Mouse (Mus musculus) MEL (cell line): Measurements from ENCODE around the gene Rassf8. TPM values are rescaled to one million over a fixed set of nuclear protein-coding genes. Genes with fewer than 3 reads are reported as not detected.

Experiments used
- DNase-seq: peaks from one replicate; pipeline ENCODE4 v3.0.0; 2011; ENCODE audit warnings: low read depth, low spot score
- H3K27ac ChIP-seq: 2 replicates; pipeline ENCODE4 v1.5.1; 2012; ENCODE audit warnings: low read depth, mild to moderate bottlenecking, control low read depth, low read length, moderate library complexity; ENCODE audit not compliant: control insufficient read depth
- H3K27me3 ChIP-seq, 2 experiments: fragments of 150-350 bp in 1 of 2; sonication (generic) in 1 of 2; 2 replicates each; pipeline ENCODE4 v1.6.1; 2012; ENCODE audit warnings: low read length in 2 of 2, mild to moderate bottlenecking in 2 of 2, improper control_type of control experiment in 1 of 2, moderate library complexity in 1 of 2; ENCODE audit not compliant: insufficient read depth in 2 of 2, control insufficient read depth in 1 of 2
- H3K36me3 ChIP-seq, 2 experiments: 2 replicates each; pipeline ENCODE4 v1.6.1; 2012 to 2014; ENCODE audit warnings: low read length in 2 of 2, improper control_type of control experiment in 1 of 2, inconsistent platforms in 1 of 2, mild to moderate bottlenecking in 1 of 2; ENCODE audit not compliant: insufficient read depth in 2 of 2, control insufficient read depth in 1 of 2
- H3K4me1 ChIP-seq, 2 experiments: fragments of 150-350 bp in 1 of 2; sonication (generic) in 1 of 2; 2 replicates each; pipeline ENCODE4 v1.6.1; 2012; ENCODE audit warnings: low read length in 2 of 2, improper control_type of control experiment in 1 of 2, mild to moderate bottlenecking in 1 of 2; ENCODE audit not compliant: insufficient read depth in 2 of 2, control insufficient read depth in 1 of 2
- H3K4me3 ChIP-seq, 2 experiments: fragments of 150-350 bp in 1 of 2; sonication (generic) in 1 of 2; 2 replicates each; pipeline ENCODE4 v1.5.1; 2012; ENCODE audit warnings: low read depth in 2 of 2, low read length in 2 of 2, mild to moderate bottlenecking in 2 of 2, moderate library complexity in 2 of 2, control low read depth in 1 of 2, improper control_type of control experiment in 1 of 2; ENCODE audit not compliant: control insufficient read depth in 1 of 2, insufficient read depth in 1 of 2
- H3K79me2 ChIP-seq: 2 replicates; pipeline ENCODE4 v1.6.1; 2012; ENCODE audit warnings: mild to moderate bottlenecking, low read length, moderate library complexity; ENCODE audit not compliant: control insufficient read depth, poor library complexity, insufficient read depth
- H3K9ac ChIP-seq: 2 replicates; pipeline ENCODE4 v1.6.1; 2012; ENCODE audit warnings: low read depth, mild to moderate bottlenecking, control low read depth, low read length, moderate library complexity; ENCODE audit not compliant: control insufficient read depth, poor library complexity, severe bottlenecking
- H3K9me3 ChIP-seq: fragments of 150-350 bp; sonication (generic); replicated peaks from 2 replicates; pipeline ENCODE4 v1.6.1; 2012; ENCODE audit warnings: mild to moderate bottlenecking, low read length, improper control_type of control experiment, moderate library complexity; ENCODE audit not compliant: insufficient read depth
- BHLHE40 ChIP-seq: IDR thresholded peaks from 2 replicates; pipeline ENCODE4 v1.6.1; 2012; ENCODE audit warnings: low read depth, mild to moderate bottlenecking, inconsistent platforms, low read length, improper control_type of control experiment, borderline replicate concordance
- CHD1 ChIP-seq: IDR thresholded peaks from 2 replicates; pipeline ENCODE4 v1.6.1; 2012; ENCODE audit warnings: low read depth, mild to moderate bottlenecking, inconsistent platforms, low read length, improper control_type of control experiment
- CTCF ChIP-seq, 3 experiments: IDR thresholded peaks in 2 of 3; conservative IDR thresholded peaks in 1 of 3; 2 replicates each; pipeline ENCODE4 v1.5.1; 2011 to 2012; ENCODE audit warnings: low read length in 3 of 3, low read depth in 2 of 3, mild to moderate bottlenecking in 2 of 3, improper control_type of control experiment in 1 of 3, inconsistent platforms in 1 of 3, mixed read lengths in 1 of 3, moderate library complexity in 1 of 3; ENCODE audit not compliant: control insufficient read depth in 1 of 3, insufficient read depth in 1 of 3, poor library complexity in 1 of 3, severe bottlenecking in 1 of 3
- ELF1 ChIP-seq: IDR thresholded peaks from 2 replicates; pipeline ENCODE4 v1.6.1; 2014; ENCODE audit warnings: low read depth, mild to moderate bottlenecking, inconsistent platforms, low read length, improper control_type of control experiment, moderate library complexity
- EP300 ChIP-seq, 2 experiments: IDR thresholded peaks; 2 replicates each; pipeline ENCODE4 v1.6.1; 2011; ENCODE audit warnings: improper control_type of control experiment in 2 of 2, low read length in 2 of 2, low read depth in 1 of 2, mild to moderate bottlenecking in 1 of 2
- ETS1 ChIP-seq: IDR thresholded peaks from 2 replicates; pipeline ENCODE4 v1.6.1; 2012; ENCODE audit warnings: low read depth, mild to moderate bottlenecking, inconsistent platforms, low read length, improper control_type of control experiment, moderate library complexity
- GABPA ChIP-seq: IDR thresholded peaks from 2 replicates; pipeline ENCODE4 v1.6.1; 2012; ENCODE audit warnings: low read depth, mild to moderate bottlenecking, inconsistent platforms, low read length, improper control_type of control experiment, moderate library complexity
- GATA1 ChIP-seq: IDR thresholded peaks from 2 replicates; pipeline ENCODE4 v1.6.1; 2011; ENCODE audit warnings: low read depth, low read length, improper control_type of control experiment
- HCFC1 ChIP-seq: IDR thresholded peaks from 2 replicates; pipeline ENCODE4 v1.6.1; 2012; ENCODE audit warnings: low read depth, mild to moderate bottlenecking, inconsistent platforms, low read length, improper control_type of control experiment, moderate library complexity
- JUND ChIP-seq: IDR thresholded peaks from 2 replicates; pipeline ENCODE4 v1.6.1; 2011; ENCODE audit warnings: low read depth, mild to moderate bottlenecking, improper control_type of control experiment, low read length
- KAT2A ChIP-seq: conservative IDR thresholded peaks from 2 replicates; pipeline ENCODE4 v1.6.1; 2012; ENCODE audit warnings: low read depth, low read length, improper control_type of control experiment, inconsistent platforms
- MAFK ChIP-seq: IDR thresholded peaks from 2 replicates; pipeline ENCODE4 v1.6.1; 2011; ENCODE audit warnings: low read depth, mild to moderate bottlenecking, low read length, improper control_type of control experiment, borderline replicate concordance
- MAX ChIP-seq: IDR thresholded peaks from 2 replicates; pipeline ENCODE4 v1.6.1; 2011; ENCODE audit warnings: low read length, improper control_type of control experiment
- MAZ ChIP-seq: IDR thresholded peaks from 2 replicates; pipeline ENCODE4 v1.6.1; 2012; ENCODE audit warnings: low read depth, mild to moderate bottlenecking, inconsistent platforms, low read length, improper control_type of control experiment
- MXI1 ChIP-seq: IDR thresholded peaks from 2 replicates; pipeline ENCODE4 v1.6.1; 2011; ENCODE audit warnings: mild to moderate bottlenecking, low read depth, low read length, improper control_type of control experiment
- MYC ChIP-seq: IDR thresholded peaks from 2 replicates; pipeline ENCODE4 v1.6.1; 2011; ENCODE audit warnings: low read depth, mild to moderate bottlenecking, low read length, improper control_type of control experiment, moderate library complexity
- NELFE ChIP-seq: IDR thresholded peaks from 2 replicates; pipeline ENCODE4 v1.6.1; 2011; ENCODE audit warnings: low read depth, low read length, improper control_type of control experiment
- POLR2A ChIP-seq, 2 experiments: IDR thresholded peaks; 2 replicates each; pipeline ENCODE4 v1.6.1; 2011 to 2012; ENCODE audit warnings: low read length in 2 of 2, mild to moderate bottlenecking in 2 of 2, control low read depth in 1 of 2, improper control_type of control experiment in 1 of 2, low read depth in 1 of 2, moderate library complexity in 1 of 2; ENCODE audit not compliant: control insufficient read depth in 1 of 2, insufficient read depth in 1 of 2, poor library complexity in 1 of 2
- POLR2AphosphoS2 ChIP-seq: IDR thresholded peaks from 2 replicates; pipeline ENCODE4 v1.6.1; 2011; ENCODE audit warnings: low read length, improper control_type of control experiment
- POLR2AphosphoS5 ChIP-seq: IDR thresholded peaks from 2 replicates; pipeline ENCODE4 v1.6.1; 2012; ENCODE audit warnings: low read depth, borderline replicate concordance, mild to moderate bottlenecking, inconsistent platforms, low read length, moderate library complexity, mixed read lengths
- RAD21 ChIP-seq: IDR thresholded peaks from 2 replicates; pipeline ENCODE4 v1.6.1; 2011; ENCODE audit warnings: mild to moderate bottlenecking, low read depth, low read length, improper control_type of control experiment
- RCOR1 ChIP-seq: IDR thresholded peaks from 2 replicates; pipeline ENCODE4 v1.6.1; 2012; ENCODE audit warnings: low read depth, mild to moderate bottlenecking, inconsistent platforms, low read length, improper control_type of control experiment
- SIN3A ChIP-seq: IDR thresholded peaks from 2 replicates; pipeline ENCODE4 v1.6.1; 2012; ENCODE audit warnings: low read length, improper control_type of control experiment, inconsistent platforms
- SMC3 ChIP-seq: IDR thresholded peaks from 2 replicates; pipeline ENCODE4 v1.6.1; 2011; ENCODE audit warnings: low read depth, low read length, improper control_type of control experiment
- TBP ChIP-seq: IDR thresholded peaks from 2 replicates; pipeline ENCODE4 v1.8.0; 2011; ENCODE audit warnings: low read depth, low read length, improper control_type of control experiment
- TCF12 ChIP-seq: IDR thresholded peaks from 2 replicates; pipeline ENCODE4 v1.6.1; 2014; ENCODE audit warnings: low read depth, mild to moderate bottlenecking, inconsistent platforms, low read length, improper control_type of control experiment, moderate library complexity
- UBTF ChIP-seq: IDR thresholded peaks from 2 replicates; pipeline ENCODE4 v1.6.1; 2012; ENCODE audit warnings: low read depth, mild to moderate bottlenecking, inconsistent platforms, low read length, improper control_type of control experiment, moderate library complexity, borderline replicate concordance; ENCODE audit not compliant: insufficient read depth
- USF2 ChIP-seq, 2 experiments: IDR thresholded peaks; 2 replicates each; pipeline ENCODE4 v1.6.1; 2011 to 2012; ENCODE audit warnings: improper control_type of control experiment in 2 of 2, low read length in 2 of 2, borderline replicate concordance in 1 of 2, inconsistent platforms in 1 of 2, low read depth in 1 of 2, mild to moderate bottlenecking in 1 of 2; ENCODE audit not compliant: insufficient read depth in 1 of 2
- ZC3H11A ChIP-seq: IDR thresholded peaks from 2 replicates; pipeline ENCODE4 v1.6.1; 2012; ENCODE audit warnings: low read depth, mild to moderate bottlenecking, inconsistent platforms, low read length, improper control_type of control experiment
- ZKSCAN1 ChIP-seq: IDR thresholded peaks from 2 replicates; pipeline ENCODE4 v1.6.1; 2012; ENCODE audit warnings: low read depth, mild to moderate bottlenecking, inconsistent platforms, low read length, improper control_type of control experiment, moderate library complexity
- ZMIZ1 ChIP-seq: IDR thresholded peaks from 2 replicates; pipeline ENCODE4 v1.6.1; 2012; ENCODE audit warnings: low read depth, mild to moderate bottlenecking, inconsistent platforms, low read length, improper control_type of control experiment, moderate library complexity
- ZNF384 ChIP-seq: IDR thresholded peaks from 2 replicates; pipeline ENCODE4 v1.6.1; 2012; ENCODE audit warnings: low read depth, mild to moderate bottlenecking, inconsistent platforms, low read length, improper control_type of control experiment
- polyA plus RNA-seq, 2 experiments: library from polyadenylated mRNA; stranded (reverse) in 1 of 2; unstranded in 1 of 2; fragments of >175 nt in 1 of 2; fragments of >200 nt in 1 of 2; gene quantifications; 2 replicates each; pipeline versions ENCODE4 v1.2.1 to v1.2.4; 2012; ENCODE audit warnings: low replicate concordance in 2 of 2, low read depth in 1 of 2; ENCODE audit not compliant: insufficient read length in 2 of 2, insufficient read depth in 1 of 2, missing spikeins in 1 of 2
- total RNA-seq: library from RNA; depleted of rRNA; stranded (reverse); fragments of 300-350 nt; gene quantifications from 2 replicates; pipeline ENCODE4 v1.2.3, GENCODE M21; 2012

Rassf8 gene
- total and polyA plus RNA-seq, 3 experiments: not detected

DNA sequence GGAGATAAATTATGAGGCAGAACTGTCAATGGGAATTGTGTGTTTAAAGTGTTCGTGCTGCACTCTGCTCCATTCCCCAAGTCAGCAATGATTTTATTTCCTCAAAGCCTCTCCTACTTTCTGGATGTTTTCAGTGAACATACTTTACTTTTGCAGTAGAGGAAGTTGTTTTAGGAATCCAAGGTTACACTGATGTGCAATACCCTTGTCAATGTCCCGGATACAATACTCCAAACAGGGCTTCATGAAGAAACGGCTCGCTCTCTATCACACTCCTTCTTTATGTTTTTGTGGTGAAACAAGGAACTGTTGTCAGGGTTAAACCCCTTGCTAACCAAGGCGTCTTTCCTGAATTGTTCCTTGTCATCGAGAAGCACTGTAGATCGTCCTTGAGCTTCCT lies 45.8 kb downstream of the Rassf8 start:
- no peaks in the 10 kb centered on the region for H3K4me1 ChIP-seq
- H3K4me3 ChIP-seq: no peak overlapping the region
- no peaks in the 10 kb centered on the region; a peak in 1 of 4 replicates for H3K27me3 ChIP-seq
- H3K79me2 ChIP-seq: no peaks in the 10 kb centered on the region
- H3K27ac ChIP-seq: no peak overlapping the region
- no peak for DNase-seq
- no peaks in the 10 kb centered on the region for H3K9me3 ChIP-seq
- no peak for TF ChIP-seq GABPA
- no peak for TF ChIP-seq POLR2A (IDR thresholded peaks at IDR 0.05; ENCODE audit: control insufficient read depth in 1 of 2, insufficient read depth in 1 of 2, low read depth in 1 of 2, low read length in 2 of 2, poor library complexity in 1 of 2)
- no peak for TF ChIP-seq GATA1
- no peak for TF ChIP-seq MAX
- no peak for TF ChIP-seq EP300 (IDR thresholded peaks at IDR 0.05; ENCODE audit: low read depth in 1 of 2, low read length in 2 of 2)
- TF ChIP-seq, all 39 proteins: peak for 0
- no peaks in the 10 kb centered on the region for H3K36me3 ChIP-seq
- no peak overlapping the region for H3K9ac ChIP-seq

DNA sequence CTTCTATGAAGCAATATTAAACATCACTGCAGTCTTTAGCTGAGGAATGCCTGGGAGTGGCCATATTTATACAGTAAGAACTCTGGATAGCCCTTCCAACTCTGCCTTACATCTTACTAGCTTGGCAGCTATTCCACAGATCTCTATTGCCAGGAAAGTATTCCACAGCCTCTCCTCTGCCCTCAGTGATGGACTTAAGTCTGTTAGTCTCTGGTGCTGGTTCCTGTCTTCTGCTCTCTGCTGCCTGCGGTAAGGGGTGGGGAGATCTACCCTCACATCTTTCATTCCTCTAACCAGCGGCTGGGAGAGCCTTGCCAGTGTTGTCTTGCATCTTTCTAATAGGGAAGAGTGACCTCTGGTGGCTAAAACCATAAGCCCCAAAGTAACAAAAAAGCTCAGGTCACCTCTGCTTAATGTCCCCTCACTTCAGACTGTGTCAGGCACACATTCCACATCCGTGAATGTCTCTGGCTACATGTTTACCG lies 46.6 kb downstream of the Rassf8 start:
- DNase-seq: peak; percentile 34
- no peaks in the 10 kb centered on the region for H3K79me2 ChIP-seq
- H3K4me3 ChIP-seq: no peak overlapping the region
- no peaks in the 10 kb centered on the region; a peak in 1 of 4 replicates for H3K27me3 ChIP-seq
- H3K36me3 ChIP-seq: no peaks in the 10 kb centered on the region
- H3K9ac ChIP-seq: no peak overlapping the region
- H3K27ac ChIP-seq: no peak overlapping the region
- H3K9me3 ChIP-seq: no peaks in the 10 kb centered on the region
- H3K4me1 ChIP-seq: no peaks in the 10 kb centered on the region
- TF ChIP-seq JUND (no peak), TBP (no peak), RCOR1 (no peak), USF2 (IDR thresholded peaks at IDR 0.05; ENCODE audit: borderline replicate concordance in 1 of 2, insufficient read depth in 1 of 2, low read depth in 1 of 2, low read length in 2 of 2) (no peak), MAFK (no peak), GATA1 (no peak), ZKSCAN1 (no peak), MXI1 (no peak), CHD1 (no peak), ELF1 (no peak), MAZ (no peak), KAT2A (no peak), ZNF384 (no peak), GABPA (no peak), ZMIZ1 (no peak), POLR2AphosphoS2 (no peak), CTCF (IDR thresholded peaks at IDR 0.05 in 2 of 3, conservative IDR thresholded peaks at IDR 0.05 in 1 of 3; ENCODE audit: control insufficient read depth in 1 of 3, insufficient read depth in 1 of 3, low read depth in 2 of 3, low read length in 3 of 3, poor library complexity in 1 of 3, severe bottlenecking in 1 of 3) (peak; percentile 9 to 51 (median 38); a peak in 5 of 6 replicates), SMC3 (peak; percentile 59), NELFE (no peak), TCF12 (no peak), MAX (no peak), SIN3A (no peak), ZC3H11A (peak; percentile 32), BHLHE40 (no peak), MYC (no peak), POLR2A (IDR thresholded peaks at IDR 0.05; ENCODE audit: control insufficient read depth in 1 of 2, insufficient read depth in 1 of 2, low read depth in 1 of 2, low read length in 2 of 2, poor library complexity in 1 of 2) (no peak), POLR2AphosphoS5 (no peak), RAD21 (peak; percentile 39), HCFC1 (no peak), ETS1 (no peak), UBTF (no peak)
